Mouse (Mus musculus): Measurements from ENCODE around the gene Nf2.

Gene Nf2

DNA sequence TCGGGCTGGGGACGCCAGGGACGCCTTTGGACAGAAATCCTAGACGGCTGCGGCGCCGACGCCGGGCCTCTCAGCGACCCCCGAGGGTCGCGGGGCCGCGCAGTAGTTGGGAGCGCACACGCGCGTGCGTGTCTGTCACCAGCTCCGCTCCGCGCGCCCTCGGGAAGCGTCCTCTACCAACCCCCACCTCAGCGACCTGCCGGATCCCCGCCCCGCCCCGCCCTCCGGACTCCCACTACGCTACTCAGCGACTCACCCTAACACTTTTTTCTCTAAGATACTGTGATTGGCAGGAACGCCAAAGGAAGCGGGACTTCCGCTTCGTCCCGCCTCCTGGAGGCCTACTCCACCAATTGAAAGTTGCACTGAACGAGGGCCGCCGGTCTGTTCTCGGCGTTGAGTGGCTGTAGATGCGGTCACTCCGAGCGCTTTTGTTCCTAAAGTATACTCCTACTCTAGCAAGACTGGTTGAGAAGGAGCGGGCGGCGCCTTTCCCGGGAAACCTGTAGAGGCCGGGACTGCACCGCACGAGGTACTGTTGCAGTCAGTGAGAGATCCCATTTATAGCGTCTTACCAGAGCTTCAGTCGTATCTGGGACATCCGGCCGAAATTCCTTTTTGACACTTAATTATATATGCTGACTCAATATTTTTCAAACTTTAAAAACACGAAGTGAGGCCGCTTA lies at the start of gene Nf2:
Gene Nf2 (minus strand): TSS at position 279 of the 686 bp plus-strand sequence.
- peak; percentile 99 for DNase-seq (ENCODE audit: low read depth, low spot score)

DNA sequence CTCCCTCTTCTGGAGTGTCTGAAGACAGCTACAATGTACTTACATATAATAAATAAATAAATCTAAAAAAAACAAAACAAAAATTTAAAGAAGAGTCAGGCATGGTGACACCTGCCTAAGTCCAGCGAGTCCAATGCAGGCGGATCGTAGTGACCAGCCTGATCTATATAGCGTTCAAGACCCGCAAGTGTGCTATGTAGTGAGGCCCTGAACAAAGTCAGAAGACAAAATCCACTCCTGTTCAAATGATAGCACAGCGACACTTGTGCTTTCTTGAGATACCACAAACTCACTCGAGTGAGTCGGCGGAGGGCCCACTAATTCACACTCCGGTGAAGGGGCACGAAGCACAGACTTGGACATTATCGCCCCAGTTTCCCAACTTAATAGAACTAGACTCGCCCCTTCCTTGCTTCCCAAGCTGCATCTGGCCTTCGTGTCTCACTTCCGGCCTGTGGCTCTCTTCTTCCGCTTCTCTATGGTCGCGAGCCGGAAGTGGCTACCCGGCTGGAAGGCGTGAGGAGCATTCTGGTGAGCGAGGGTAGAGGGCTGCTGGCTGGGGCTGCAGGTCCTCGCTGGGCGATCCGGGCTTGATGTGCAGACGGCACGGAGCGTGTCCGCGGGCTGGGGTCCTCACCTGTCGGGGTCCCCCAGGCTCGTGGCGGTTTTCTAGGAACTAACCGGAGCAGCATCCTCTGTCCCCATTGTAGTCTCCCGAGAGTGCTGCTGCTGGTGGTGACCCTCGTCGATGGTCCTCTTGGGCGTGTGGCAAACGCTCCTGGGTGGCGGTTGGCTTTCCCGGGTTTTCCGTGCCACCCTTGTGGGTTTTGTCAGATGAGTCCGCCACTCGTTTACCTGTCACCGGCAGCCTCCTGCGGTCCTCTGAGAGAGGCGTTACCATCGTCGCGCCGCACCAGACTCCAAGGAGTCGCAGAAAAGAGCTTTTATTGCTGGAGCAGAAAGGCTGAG lies 45.8 kb upstream of the Nf2 start, which contains the start of gene Thoc5:
Gene Thoc5 (plus strand): TSS at position 473 of the 969 bp plus-strand sequence.
- DNase-seq (ENCODE audit: low read depth, low spot score), result peak; percentile 88

DNA sequence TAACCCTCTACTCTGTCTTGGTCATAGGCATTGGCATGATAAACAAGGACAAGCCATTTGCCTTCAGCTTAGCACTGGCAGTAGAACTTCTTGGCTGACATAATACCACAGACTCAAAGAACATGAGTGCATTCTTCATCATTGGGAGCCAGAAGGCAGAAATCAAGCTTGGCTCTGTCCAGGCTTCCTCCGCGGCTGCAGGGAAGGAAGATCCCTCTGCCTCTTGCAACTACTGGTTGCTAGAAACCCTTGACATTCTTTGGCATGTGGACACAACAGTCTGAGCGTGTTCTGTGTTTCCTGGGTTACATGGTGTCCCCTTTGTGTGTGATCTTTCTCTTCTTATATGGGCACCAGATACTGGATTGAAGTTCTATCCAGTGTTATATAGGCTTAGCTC lies 37.7 kb upstream of the Nf2 start:
- DNase-seq (ENCODE audit: low read depth, low spot score), result no peak

DNA sequence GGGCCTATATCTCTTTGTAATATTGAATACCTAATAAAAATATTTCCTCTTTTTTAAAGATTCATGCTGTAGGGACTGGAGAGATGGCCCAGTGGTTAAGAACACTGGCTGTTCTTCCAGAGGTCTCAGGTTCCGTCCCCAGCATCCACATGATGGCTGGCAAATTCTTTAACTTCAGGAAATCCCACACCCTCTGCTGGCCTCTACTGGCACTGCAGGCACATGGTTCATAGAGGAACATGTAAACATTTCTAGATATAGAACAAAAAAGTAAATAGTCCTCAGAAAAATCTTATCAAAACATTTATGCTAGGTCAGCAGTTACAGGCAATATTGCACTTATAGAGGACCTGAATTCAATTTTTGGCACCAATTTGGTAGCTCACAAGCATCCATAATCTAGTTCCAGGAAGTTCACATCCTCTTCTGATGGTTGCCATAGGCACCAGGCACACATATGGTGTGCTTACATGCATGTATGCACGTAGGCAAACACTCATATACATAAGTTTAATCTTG lies 36.1 kb upstream of the Nf2 start:
- DNase-seq (ENCODE audit: low read depth, low spot score), result peak; percentile 45

DNA sequence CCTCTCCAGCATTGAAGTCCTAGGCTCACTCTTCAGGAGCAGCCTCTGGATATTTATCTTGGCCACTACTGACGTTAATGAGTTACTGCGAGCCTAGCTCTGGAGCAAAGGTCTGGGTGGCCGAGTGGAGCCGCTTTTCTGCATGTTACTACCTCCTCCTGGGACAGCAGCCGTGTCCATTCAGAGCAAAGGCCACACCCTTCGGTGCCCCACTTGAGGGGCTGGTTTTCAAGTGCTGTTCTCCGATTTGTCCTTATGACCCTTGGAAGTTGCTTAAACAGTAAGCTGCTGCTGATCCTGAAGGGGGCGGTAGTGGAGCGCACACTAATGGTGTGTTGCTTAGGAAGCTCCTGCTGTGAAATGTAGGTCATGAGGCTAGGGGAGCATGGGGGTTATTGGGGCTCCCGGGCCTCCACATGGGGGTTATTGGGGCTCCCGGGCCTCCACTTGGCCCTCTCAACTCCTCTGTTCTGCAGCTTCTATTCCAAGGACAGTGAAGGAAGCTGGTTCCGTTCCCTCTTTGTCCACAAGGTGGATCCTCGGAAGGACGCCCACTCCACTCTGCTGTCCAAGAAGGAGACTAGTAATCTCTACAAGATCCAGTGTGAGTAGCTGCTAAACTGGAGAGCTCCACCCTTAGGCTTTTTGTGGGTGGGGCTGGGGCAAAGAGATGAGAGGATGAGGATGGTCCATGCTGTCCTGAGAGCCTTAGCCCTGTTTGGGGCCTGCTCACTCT lies 33.7 kb upstream of the Nf2 start:
- peak; percentile 50 for DNase-seq (ENCODE audit: low read depth, low spot score)

DNA sequence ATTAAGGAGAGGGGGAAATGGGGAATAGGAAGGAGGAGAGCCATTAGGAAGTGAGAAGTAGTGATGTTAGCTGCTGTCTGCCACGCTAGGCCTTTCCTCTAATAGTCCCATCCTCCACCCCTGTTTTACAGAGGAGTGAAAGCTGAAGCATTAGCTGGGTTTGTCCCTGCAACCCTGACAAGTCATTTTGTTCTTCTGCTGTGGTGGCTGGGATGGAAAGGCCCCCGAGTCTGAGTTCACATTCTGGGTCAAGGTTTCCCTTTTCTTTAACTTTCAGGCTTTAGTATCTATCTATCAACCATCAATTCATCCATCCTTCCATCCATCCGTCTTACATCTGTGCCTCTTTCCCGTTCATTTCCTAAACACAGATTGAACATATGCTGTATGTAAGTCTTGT lies 31.8 kb upstream of the Nf2 start:
- no peak for DNase-seq (ENCODE audit: low read depth, low spot score)

DNA sequence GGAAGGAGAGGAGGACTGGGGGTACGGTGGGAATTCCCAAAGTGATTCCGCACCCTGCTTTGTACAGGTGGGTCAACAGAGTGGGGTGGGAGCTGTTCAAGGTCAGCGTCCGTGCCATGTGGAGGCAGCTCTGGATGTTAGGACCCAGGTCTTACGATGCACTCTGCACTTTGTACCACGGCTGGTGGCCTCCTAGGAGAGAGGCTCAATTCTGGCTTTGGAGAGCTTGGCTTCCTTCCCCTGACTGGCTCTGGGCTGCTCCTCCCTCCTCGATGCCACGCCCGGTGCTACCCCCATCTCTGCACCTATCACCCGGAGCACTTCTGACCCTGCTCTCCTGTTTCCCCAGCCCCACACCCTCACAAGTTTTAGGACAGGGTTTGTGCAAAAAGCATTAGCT lies 25.2 kb upstream of the Nf2 start:
- DNase-seq (ENCODE audit: low read depth, low spot score), result peak; percentile 12

DNA sequence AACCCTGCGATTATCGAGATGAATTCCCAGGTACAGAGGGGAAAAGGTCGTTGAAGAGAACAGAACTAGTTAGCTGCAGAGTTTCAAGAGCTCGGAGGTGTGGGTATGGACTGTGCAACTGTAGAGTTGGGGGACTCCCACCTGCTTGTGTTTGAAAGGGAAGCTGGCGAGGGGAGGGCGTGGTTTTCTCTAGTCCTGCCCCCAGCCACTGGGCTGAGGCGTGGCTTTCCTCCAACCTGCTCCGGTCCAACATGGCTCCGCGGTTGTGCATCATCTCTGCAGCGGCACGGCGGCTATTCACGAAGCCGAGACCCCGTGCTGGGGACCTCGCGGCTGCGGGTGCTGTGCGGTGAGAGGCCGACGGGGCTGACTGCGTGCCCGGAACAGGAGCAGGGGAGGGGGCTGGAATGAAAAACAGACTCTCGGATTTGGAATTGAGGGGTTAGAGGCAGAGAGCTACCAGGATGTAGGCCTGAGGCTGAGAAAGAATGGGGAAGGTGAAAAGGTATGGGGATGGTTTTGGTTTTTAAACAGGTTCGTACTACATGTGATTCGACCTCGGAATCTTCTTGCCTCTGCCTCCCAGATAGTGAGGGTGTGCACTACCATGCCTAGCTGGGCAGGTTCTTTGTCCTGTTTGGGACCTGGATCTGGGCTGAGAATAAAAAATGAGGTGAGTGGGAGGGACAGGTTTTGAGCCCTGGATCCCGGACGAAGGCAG lies 24.6 kb upstream of the Nf2 start, which contains the start of gene Nipsnap1:
Gene Nipsnap1 (plus strand): TSS at position 197 of the 721 bp plus-strand sequence.
- peak; percentile 83 for DNase-seq (ENCODE audit: low read depth, low spot score)

DNA sequence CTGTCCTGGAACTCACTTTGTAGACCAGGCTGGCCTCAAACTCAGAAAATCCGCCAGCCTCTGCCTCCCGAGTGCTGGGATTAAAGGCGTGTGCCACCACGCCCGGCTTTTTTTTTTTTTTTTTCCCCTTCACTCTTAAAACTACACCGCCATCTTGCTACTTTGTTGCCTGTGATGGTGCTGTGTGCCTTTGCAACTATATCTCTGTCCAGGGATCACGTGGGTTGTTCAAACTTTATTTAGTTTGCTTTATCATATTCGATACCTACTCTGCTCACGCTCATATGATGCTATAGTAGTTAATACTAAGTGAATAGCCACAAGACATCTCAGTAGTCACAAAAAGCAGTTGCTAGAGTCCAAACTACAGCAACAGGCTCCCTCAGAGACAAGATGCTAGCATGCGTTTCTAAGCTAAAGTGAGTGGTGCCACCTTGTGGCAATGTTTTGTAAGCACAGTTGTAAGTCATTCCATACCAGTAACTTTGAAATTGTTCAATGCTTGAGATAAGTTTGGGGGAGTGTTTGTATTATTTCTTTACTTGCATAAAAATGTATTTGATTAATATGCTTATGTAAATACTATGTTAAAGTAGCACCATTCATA lies 16.4 kb upstream of the Nf2 start:
- DNase-seq (ENCODE audit: low read depth, low spot score), result peak; percentile 86

DNA sequence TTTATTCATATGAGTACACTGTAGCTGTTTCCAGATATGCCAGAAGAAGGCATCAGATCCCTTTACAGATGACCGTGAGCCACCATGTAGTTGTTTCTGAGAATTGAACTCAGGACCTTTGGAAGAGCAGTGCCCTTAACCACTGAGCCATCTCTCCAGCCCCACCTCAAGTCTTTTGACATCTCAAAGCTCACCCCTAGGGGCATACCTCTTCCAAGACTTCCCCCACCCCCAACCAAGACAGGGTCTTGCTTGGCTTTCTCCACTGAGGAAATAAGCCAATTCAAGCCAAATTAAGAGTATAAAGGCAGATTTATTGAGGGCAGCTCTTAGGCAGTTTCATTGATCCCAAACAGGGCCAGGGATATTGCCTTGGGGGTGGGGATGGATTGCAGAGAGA lies 13.4 kb upstream of the Nf2 start:
- no peak for DNase-seq (ENCODE audit: low read depth, low spot score)

DNA sequence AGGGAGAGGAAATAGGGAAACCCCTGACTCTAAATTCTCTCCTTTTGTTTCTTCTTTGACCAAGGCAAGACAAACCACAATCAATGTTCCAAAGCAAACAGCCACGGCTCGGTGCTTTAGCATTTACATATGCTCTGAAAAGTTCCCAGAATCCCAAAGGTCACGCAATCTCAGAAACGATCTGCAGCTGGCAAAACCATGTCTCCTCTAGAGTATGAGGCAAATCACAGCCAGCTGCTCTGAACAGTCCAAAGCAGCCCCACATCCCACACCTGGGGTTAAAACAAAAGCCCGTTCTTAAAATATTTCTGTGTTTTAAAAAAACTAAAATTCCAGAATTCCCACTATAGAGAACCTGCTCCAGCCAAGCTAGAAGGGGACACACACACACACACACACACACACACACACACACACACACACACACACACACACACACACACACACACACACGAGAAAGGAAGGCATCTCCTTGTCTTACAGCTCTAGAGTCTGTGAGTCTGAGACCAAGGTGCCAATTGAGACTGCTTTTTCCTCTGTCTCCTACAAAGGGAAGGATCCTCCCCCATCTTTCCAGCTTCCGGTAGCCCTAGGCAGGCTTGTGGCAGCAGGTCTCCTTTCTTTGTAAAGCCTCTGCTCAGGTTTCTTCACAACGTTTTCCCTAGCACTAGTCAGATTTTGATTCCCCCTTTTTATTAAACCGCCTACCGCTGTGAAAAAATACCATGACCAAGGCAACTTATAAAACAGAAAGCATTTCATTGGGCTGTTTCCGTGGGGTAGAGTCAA lies 12.7 kb upstream of the Nf2 start:
- DNase-seq (ENCODE audit: low read depth, low spot score), result no peak

DNA sequence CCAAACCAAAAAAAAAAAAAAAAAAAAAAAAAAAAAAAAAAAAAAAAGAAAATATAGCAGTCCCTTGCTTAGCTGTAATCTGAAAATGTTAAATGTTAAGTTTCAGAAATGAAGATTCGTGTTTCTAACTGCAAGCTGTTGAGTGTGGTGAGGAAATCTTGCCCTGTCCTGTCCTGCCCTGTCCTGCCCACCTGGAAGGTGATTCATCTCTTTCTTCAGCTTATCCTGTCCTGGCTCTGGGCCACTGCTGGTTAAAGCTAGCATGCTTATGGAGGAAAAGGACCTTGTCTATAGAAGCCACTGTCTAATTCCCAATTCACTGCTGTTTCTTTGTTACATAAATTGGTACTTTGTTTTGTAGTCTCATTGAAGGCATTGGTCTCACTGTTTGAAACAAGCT lies 11.7 kb upstream of the Nf2 start:
- no peak for DNase-seq (ENCODE audit: low read depth, low spot score)

DNA sequence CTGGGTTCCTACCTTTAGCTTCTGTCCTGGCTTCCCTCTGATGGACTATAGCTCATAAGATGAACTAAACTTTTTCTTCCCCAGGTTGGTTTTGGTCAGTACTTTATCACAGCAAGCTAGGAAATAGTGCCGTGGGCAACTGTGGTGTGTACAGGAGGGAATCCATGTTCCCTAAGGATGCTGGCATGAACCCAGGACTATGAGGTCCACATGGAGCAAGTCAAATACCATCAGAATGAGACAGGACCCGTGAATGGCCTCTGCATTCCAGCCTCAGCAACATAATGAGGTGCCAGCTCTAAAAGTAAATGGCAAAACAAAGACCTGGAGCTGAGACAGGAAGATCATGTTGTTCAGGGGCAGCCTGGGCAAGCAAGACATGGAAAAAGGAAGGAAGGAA lies 9.1 kb upstream of the Nf2 start:
- no peak for DNase-seq (ENCODE audit: low read depth, low spot score)

DNA sequence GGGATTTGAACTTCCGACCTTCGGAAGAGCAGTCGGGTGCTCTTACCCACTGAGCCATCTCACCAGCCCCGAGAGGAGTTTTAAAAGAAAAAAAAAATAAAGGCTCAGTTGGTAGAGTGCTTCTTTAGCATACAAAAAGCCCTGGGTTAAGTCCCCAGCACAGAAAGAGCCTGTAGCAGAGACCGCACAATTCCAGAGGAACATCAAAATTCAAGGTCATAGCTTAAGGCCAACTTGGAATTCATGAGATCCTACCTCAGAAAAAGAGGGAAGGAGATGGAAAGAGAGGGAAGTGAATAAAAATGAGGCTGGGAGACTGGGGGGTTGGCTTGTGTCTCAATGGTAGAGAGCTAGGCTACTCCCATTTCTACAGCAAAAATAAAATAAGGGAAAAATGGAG lies 4.8 kb upstream of the Nf2 start:
- no peak for DNase-seq (ENCODE audit: low read depth, low spot score)

DNA sequence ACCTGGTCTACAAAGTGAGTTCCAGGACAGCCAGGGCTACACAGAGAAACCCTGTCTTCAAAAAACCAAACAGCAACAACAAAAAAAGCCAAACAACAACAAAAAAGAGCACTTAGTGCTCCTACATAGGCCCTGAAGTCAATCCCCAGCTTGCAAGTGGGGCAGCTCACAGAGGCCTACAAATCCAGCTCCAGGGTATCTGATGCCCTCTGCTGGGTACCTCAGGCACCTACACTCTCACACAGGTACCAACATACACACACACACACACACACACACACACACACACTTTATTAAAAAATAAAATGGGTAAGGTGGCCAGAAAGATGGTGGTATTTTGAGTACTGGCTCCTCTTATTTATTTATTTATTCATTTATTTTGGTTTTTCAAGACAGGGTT lies 3.7 kb upstream of the Nf2 start:
- DNase-seq (ENCODE audit: low read depth, low spot score), result no peak

DNA sequence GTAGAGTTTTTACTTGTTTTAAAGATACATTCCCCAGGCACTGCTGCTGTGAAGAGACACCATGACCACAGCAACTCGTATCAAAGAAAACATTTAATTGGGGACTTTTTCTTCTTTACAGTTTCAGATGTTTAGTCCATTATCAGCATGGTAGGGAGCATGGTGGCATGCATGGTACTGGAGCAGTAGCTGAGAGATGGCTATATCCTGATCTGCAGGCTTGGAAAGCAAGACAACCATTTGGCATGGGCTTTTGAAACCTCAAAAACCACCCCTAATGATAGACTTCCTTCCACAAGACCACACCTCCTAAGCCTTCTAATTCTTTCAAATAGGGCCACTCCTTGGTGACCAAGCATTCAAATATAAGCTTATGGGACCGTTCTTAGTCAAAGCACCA lies 1.1 kb upstream of the Nf2 start:
- DNase-seq (ENCODE audit: low read depth, low spot score), result no peak

DNA sequence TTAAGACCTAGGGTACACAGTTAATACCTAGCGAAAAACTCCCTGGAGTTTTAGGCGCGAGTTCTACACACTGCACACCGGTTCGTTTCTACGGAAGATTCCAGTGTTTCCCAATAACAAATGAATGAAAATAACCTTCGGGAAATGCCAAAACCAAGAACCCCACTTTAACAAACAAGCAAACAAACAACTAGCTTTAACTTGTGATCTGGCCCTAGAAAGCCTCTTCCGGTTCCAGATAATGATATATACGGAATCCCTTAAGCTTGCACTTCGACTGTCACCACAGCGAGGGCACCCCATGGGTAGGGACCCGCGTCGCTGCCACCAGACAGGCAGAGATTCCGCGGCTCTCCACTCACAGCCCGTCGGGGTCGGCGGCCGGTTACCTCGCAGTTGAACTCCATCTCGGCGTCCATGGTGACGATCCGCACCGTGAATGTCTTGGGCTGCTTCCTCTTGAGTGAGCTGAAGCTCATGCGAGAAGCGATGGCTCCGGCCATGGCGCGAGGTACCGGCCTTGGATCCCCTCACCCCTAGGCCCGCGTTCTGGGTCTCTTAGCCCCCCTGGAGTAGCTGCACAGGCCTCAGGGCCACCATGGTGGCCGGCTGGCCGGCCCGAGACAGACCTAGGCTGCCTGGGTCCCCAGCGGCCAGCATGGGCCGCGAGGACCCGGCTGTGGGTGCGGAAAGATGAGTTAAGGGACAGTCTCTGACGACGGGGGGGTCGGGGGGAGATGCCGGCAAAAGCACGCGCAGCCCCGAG lies 670 bp downstream of the Nf2 start:
- peak; percentile 45 for DNase-seq (ENCODE audit: low read depth, low spot score)

DNA sequence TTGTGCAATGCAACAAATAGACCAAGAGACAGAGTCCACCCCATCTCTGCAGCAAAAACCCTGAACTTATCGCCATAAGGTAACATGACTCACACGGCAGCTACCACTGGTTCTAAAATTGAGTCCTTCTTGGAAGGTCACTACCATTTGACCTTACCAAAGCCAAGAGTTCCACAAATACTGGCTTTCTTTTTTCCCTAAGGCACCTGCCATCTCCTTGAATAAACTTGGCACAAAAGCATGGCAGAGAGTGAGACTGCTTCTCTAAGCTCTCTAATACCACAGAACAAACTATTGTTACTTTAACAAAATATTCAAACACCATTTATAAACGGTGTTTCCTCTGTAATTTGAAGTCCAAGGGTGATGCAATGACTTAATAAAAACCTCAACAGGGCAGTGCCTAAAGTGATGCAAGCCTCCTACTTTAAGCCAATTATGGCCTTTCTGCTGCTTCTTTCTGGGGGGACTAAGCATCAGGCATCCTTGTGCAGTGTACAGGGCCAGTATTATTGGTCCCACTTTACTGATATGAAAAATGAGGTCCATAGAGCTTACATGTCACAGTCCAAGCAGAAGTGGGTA lies 8.3 kb downstream of the Nf2 start:
- DNase-seq (ENCODE audit: low read depth, low spot score), result no peak

DNA sequence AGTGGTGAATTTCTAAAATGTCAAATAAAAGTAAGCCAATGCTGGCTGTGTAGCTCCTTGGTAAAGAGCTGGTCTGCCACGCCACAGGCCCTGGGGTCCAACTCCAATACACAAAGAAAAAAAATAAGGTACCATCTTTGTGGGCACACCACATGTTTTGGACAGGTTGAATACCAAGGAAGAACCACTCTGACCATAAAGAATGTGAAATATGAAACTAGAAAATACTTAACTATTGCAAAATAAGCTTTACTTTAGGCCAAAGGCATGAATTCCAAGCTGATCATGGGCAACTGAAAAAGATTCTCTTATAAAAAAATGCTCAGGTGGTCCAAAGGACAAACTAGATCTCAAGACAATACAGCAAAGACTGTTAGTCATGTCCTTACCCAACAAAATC lies 11.1 kb downstream of the Nf2 start:
- DNase-seq (ENCODE audit: low read depth, low spot score), result no peak
